Mouse (Mus musculus): ENCODE measurements around the gene Gprc5a.
A peak's percentile ranks its signal among the peaks of the same experiment; 100 is the strongest.

The Gprc5a gene

DNA sequence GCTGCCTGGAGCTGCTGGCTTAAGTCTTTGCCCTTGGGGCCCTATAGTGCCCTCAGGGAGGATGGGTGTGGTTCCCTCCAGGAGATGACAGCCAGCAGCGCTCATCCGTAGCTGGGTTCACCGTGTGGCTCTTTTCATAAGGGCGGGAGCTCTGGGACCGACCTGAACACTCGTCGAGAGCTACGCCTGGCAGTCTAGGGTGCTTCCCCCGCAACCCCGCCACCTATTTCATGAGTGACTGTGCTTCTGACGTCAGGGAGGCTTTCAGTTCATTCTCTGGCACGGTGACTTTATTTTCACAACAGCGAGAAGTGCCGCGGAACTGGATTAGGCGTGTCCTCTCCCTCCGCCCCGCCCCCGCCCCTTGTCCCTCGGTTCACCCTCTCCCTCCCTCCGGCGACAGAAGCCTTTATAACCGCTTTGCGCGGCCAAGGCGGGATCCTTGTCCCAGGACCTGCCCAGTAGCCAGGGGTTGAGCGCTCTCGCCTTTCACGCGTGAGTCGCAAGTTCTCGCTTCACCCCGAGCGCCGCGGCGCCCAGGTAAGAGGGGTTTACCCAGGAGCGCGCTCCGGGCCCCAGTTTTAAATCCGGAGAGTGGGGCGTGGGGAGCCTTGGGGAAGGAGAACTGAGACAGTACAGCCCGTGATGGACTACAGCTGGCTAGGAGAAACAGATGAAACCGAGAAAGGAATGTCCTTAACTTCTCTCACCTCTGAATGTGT is at the start of gene Gprc5a:
Gprc5a (plus strand) TSS at position 416 of the 722 bp plus-strand sequence.
- DNase-seq, result no peak

GRCm38 (mm10) chr6:135017211-135017610 is 48.2 kb upstream of the Gprc5a start:
- DNase-seq, result no peak

DNA sequence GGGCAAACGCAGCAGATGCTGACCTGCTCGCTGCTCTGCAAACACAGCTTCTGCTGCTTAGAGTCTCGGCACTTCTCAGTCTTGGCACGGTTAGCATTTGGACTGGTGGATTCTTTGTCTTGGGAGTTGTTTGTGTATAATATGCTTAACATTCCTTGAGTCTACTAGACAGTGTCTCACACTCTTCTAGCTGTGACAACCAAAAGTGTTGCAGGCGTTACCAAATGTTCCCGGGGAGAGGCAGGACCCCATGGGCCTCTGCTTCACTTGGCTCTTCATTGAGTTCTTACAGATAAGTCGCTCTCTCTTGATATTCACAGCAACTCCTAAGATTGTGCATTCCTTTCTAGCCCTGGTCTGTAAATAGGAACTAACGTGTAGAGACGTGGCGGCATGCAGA is 45.9 kb upstream of the Gprc5a start:
- no peak for DNase-seq

DNA sequence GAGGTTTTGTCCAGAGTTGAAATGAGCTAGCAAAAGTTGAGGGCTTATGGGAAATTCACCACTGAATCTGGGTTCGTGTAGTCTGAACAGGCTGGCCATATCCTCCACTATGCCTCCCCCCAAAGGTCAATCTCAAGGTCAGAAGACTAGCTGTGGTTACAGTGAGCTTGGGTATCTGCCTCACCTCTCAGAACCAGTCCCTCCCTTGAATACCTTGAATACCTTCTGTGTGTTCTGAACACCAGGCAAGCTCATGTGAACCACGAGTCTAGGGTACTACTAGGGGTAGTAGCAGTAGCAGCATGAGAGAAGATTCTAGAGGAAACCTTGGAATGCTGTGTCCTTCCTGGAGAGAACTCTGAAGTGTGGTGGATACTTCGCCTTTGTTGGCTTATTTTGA is 43.8 kb upstream of the Gprc5a start:
- DNase-seq, result no peak

GRCm38 (mm10) chr6:135023379-135023778 is 42.1 kb upstream of the Gprc5a start:
- no peak for DNase-seq

GRCm38 (mm10) chr6:135024781-135025420 is 40.5 kb upstream of the Gprc5a start:
- DNase-seq, result no peak

GRCm38 (mm10) chr6:135026232-135026631 is 39.2 kb upstream of the Gprc5a start:
- no peak for DNase-seq

- DNase-seq, result no peak
Observed at GRCm38 (mm10) chr6:135026755-135027154, 38.7 kb upstream of the Gprc5a start.

DNA sequence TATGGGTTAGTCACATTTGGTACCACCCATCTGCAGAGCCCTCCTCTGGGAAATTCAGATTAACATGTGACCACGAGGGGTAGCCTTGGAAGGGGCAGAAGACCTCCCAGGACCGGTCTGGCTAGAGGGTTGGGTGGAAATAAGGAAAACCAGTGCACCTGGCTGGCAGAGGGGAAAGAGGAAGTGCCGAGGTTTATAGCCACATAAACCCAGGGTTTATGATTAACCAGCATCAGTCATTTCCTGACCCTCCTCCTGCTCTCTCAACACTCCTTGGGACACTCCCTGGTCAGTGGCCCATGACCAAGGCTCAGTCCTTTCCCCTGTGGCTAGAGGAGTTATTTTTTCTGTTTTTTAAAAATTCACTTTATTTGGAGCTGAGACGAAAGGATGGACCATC is 36.2 kb upstream of the Gprc5a start:
- no peak for DNase-seq

DNA sequence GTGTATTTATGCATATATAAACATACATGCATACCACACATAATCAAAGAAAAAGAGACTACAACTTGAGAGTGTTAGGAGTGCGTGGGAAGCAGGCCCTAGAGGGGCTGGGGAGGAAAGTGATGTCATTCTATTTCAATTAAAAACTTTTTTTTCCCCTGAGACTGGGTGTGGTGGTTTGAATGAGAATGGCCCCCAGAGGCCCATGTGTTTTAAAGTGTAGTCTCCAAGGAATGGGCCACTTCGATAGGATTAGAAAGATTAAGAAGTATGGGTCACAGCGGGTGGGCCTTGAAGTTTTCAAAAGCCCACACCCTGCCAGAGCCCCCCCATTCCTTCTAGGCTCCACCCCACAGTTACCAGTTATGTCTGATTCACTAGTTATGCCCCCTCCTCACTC is 26.8 kb upstream of the Gprc5a start:
- DNase-seq, result no peak

DNA sequence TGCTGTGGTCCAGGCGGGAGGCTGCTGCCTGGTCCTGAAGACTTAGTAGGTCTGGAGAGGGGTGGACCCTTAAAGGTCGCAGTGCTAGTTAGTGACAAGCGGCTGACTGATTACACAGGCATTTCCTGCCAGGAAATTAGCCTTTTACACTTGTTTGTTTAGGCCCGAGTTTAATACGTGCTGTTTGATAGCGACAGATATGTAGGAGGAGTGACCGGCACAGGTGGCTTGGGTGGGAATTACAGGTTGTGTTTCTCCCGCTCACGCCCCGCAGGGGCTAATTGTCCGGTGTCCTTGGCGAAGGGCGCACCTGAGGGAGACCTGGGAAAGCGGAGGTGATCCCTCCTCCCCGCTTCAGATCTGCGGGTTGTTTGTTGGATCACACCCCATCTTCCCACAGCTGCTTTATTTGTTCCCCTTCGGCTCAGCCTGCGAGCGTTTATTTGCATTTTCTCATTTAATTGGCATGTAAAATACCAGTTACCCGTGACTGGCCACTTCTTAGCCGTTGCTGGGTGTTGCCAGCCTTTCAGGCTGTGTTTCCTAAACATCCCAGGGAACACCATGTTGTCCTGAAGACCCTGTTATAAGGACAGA is 25.1 kb upstream of the Gprc5a start:
- DNase-seq, result no peak

DNA sequence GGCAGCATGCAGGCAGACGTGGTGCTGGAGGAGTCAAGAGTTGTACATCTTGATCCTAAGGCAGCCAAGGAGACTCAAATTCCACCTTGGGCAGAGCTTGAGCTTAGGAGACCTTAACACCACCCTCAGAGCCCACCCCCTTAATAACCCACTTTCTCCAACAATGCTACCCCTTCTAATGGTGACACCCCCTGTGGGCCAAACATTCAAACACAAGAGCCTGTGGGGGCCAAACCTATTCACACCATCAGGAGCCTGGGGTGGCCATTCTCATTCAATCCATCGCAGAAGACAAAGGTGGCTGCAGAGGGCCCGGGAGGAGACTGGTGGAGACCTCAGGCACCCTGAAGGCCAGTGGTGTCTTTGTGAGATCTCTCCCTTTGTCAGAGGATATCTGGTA is 23.5 kb upstream of the Gprc5a start:
- DNase-seq, result no peak

DNA sequence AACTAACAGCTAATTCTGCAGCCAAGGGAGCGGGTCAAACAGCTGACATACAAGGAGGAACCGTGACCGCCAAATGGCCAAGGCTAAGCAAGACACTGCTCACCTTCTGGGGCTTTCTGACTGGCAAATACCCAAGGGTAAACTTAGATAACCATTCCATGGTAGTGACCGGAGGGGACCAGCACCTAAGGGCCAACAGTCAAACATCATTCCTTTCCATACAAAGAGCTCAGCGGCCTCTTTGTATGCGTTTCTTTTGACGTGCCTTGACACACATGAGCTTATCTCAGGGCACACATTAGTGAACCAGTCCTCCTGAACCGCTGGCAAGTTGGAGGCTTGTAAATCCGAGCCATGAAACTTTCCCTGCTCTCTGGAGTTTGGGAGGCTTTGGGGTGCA is 18.2 kb upstream of the Gprc5a start:
- DNase-seq, result no peak

DNA sequence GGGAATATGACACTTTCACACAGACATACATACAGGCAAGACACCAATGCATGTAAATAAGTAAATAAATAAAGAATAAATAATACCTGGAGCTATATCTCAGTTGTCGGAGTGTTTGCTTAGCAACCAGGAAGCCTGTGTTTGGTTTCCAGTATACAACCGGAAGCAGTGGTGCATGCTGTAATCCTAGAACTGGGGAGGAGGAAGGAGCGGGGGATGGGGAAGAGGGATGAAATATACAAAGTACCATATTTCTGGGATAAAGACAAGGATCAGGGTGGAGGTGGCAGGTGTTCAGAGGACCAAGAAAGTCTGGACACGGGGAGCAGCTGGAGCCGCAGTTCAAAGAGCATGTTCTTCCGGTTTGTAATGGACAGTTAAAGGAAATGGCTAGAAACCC is 16.9 kb upstream of the Gprc5a start:
- no peak for DNase-seq

DNA sequence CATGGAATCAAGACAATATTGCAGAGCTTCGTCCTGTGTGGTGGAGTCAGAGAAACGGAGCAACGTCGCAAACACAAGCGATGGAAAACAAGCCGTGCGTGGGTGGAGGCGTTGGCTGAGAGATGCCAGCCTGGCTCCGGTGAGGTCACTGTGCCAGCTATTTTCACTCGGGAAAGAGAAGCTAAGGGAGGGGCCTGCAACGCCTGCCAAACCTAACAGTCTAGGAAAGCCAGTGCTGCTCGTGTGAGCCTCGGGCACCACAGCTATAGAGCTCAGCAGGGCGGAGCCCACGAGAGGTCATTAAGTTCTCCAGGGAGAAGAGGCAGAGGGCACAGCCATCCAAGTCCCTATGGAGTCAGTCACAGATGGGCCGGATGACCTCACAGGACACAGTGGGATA is 16.5 kb upstream of the Gprc5a start:
- DNase-seq, result peak; percentile 32

GRCm38 (mm10) chr6:135053789-135054188 is 11.7 kb upstream of the Gprc5a start:
- DNase-seq, result no peak

- no peak for DNase-seq
Observed at GRCm38 (mm10) chr6:135055882-135056281, 9.6 kb upstream of the Gprc5a start.

DNA sequence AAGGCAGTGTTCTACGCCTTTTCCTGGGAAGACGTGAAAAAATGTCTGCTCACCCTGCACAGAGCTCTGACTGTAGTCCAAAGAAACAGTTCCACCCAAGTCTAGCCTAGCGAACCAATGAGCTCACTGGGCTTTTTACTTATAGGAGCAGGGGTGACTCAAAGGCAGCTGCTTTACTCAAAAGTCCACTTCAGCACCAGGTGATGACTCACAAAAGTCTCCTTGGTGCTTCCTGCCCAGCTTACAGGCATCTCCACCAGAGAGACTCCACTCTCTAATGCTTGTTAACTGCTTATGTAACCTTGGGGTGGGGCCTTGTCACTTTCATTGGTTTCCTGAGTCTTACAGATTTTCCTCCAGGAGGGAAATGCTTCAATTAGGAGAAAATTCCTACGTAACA is 4.7 kb upstream of the Gprc5a start:
- DNase-seq, result no peak

DNA sequence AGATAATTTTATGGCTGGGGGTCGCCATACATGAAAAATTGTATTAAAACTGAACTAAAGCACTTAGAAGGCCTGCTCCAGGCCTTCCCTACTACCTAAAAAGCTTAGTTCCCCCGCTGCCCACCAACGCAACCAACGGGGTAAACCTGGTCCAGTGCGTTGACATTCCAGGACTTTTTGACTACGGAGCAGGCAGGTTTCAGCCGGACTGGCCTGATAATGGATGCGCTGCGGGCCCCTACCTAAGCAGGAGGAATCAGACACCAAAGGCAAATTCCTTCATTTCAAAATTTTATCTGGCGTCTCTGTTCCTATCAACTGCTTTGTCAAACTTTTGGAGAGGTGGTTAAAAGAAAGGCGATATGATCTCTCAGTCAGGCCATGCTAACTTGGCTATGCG is 830 bp upstream of the Gprc5a start:
- DNase-seq, result no peak

GRCm38 (mm10) chr6:135066795-135067445 is 1.5 kb downstream of the Gprc5a start:
- DNase-seq, result no peak

GRCm38 (mm10) chr6:135068221-135068620 is 2.8 kb downstream of the Gprc5a start:
- DNase-seq, result no peak

DNA sequence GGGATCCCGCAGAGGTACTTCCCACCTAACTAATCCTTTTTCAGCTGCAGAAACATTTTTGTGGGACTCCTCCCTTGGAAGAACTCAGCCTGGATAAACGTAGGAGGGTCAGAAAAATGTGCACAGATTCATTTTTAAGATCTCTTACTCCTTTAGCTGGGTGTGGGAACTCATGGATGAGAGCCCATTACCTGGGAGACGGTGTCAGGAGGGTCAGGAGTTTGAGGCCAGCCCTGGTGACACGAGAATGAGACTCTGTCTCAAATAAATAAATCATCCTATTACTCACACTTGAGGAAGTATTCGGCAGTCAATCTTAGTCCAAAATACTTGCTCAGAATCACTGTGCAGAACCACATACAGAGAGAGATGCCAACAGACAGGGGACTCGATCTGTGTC is 4.4 kb downstream of the Gprc5a start:
- DNase-seq, result no peak

DNA sequence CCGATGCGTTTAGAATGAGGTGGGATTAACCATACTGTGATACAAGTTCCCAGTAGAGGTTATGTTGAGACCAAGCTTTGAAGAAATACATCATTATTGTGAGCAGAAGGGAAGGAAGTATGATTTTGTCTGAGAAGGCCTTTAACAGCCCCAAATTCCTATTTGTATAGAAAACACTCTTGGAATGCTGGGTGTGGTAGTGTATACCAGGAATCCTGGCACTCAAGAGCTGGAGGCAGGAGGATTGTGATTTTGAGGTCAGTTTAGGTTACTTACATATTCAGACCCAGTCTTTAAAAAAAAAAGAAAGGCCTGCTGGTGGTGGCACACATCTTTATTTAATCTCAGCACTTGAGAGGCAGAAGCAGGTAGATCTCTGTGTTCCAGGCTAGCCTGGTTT is 4.9 kb downstream of the Gprc5a start:
- no peak for DNase-seq

GRCm38 (mm10) chr6:135074405-135074947 is 9.0 kb downstream of the Gprc5a start:
- no peak for DNase-seq

All from cerebellum, adult 8-10 months (tissue).